Mouse (Mus musculus): ENCODE measurements around the gene Scaf4. TPM values are rescaled to one million over a fixed set of nuclear protein-coding genes. Genes with fewer than 3 reads are reported as not detected.
"Not testable (repeated sequence)": the region's sequence is repeated elsewhere in the genome, so short reads cannot be mapped to it uniquely, and the experiment has no call there.

Scaf4 gene
- polyA plus RNA-seq, 1 experiment from 2014 or later, result 17.3 TPM

GRCm38 (mm10) chr16:90233702-90234101, 50.6 kb downstream of the Scaf4 start:
- TF ChIP-seq CTCF (IDR thresholded peaks at IDR 0.05; ENCODE audit: low read depth), result no peak
- DNase-seq (ENCODE audit: low spot score), result no peak

GRCm38 (mm10) chr16:90231302-90231701, 53.0 kb downstream of the Scaf4 start:
- ATAC-seq (replicated peaks; ENCODE audit: low FRiP score, low read depth) (no peak), DNase-seq (ENCODE audit: low spot score) (no peak)
- Histone ChIP-seq H3K4me2 (ENCODE audit: low read length) (no peak overlapping the region), H3K4me3 (replicated peaks; ENCODE audit: low read depth, low read length) (no peak overlapping the region), H3K27ac (no peak overlapping the region), H3K36me3 (ENCODE audit: insufficient read depth, low read length) (peaks cover 18% of the 10 kb centered on the region), H3K4me1 (replicated peaks; ENCODE audit: insufficient read depth, low read length) (no peaks in the 10 kb centered on the region), H3K9ac (ENCODE audit: low read depth, low read length) (no peak overlapping the region), H3K27me3 (ENCODE audit: insufficient read depth, low read length) (no peaks in the 10 kb centered on the region), H3K9me3 (replicated peaks; ENCODE audit: low read length) (no peaks in the 10 kb centered on the region)
- 91% methylated on average over 7 of the region's 7 CpGs for WGBS
- TF ChIP-seq CTCF (IDR thresholded peaks at IDR 0.05; ENCODE audit: low read depth), result no peak

More at GRCm38 (mm10) chr16:90233702-90234101, 50.6 kb downstream of the Scaf4 start:
- Histone ChIP-seq H3K4me1 (replicated peaks; ENCODE audit: insufficient read depth, low read length) (no peaks in the 10 kb centered on the region), H3K4me3 (replicated peaks; ENCODE audit: low read depth, low read length) (no peak overlapping the region), H3K4me2 (ENCODE audit: low read length) (no peak overlapping the region), H3K27ac (no peak overlapping the region), H3K27me3 (ENCODE audit: insufficient read depth, low read length) (no peaks in the 10 kb centered on the region), H3K9ac (ENCODE audit: low read depth, low read length) (no peak overlapping the region), H3K9me3 (replicated peaks; ENCODE audit: low read length) (no peaks in the 10 kb centered on the region), H3K36me3 (ENCODE audit: insufficient read depth, low read length) (peaks cover 13% of the 10 kb centered on the region)
- ATAC-seq (replicated peaks; ENCODE audit: low FRiP score, low read depth), result no peak
- 95% methylated on average over 10 of the region's 10 CpGs for WGBS

- no peak for DNase-seq (ENCODE audit: low spot score)
- Histone ChIP-seq H3K27me3 (ENCODE audit: insufficient read depth, low read length) (no peaks in the 10 kb centered on the region), H3K4me3 (replicated peaks; ENCODE audit: low read depth, low read length) (no peak overlapping the region), H3K36me3 (ENCODE audit: insufficient read depth, low read length) (peaks cover 25% of the 10 kb centered on the region), H3K9ac (ENCODE audit: low read depth, low read length) (no peak overlapping the region), H3K4me1 (replicated peaks; ENCODE audit: insufficient read depth, low read length) (no peaks in the 10 kb centered on the region), H3K27ac (no peak overlapping the region), H3K4me2 (ENCODE audit: low read length) (no peak overlapping the region), H3K9me3 (replicated peaks; ENCODE audit: low read length) (no peaks in the 10 kb centered on the region)
- TF ChIP-seq CTCF (IDR thresholded peaks at IDR 0.05; ENCODE audit: low read depth), result no peak
- 86% methylated on average over 6 of the region's 6 CpGs for WGBS
- no peak for ATAC-seq (replicated peaks; ENCODE audit: low FRiP score, low read depth)
Observed at GRCm38 (mm10) chr16:90229897-90230296, 54.4 kb downstream of the Scaf4 start.

- Histone ChIP-seq H3K4me3 (replicated peaks; ENCODE audit: low read depth, low read length) (peak overlapping the region; percentile 93), H3K27ac (peak overlapping the region; percentile 89), H3K4me2 (ENCODE audit: low read length) (peak overlapping the region; percentile 84), H3K9ac (ENCODE audit: low read depth, low read length) (peak overlapping the region; percentile 94), H3K27me3 (ENCODE audit: insufficient read depth, low read length) (no peaks in the 10 kb centered on the region), H3K9me3 (replicated peaks; ENCODE audit: low read length) (no peaks in the 10 kb centered on the region), H3K36me3 (ENCODE audit: insufficient read depth, low read length) (peaks cover 8% of the 10 kb centered on the region), H3K4me1 (replicated peaks; ENCODE audit: insufficient read depth, low read length) (peaks cover 11% of the 10 kb centered on the region; the same call in 1 of the 2 replicates)
- no peak for TF ChIP-seq CTCF (IDR thresholded peaks at IDR 0.05; ENCODE audit: low read depth)
- 1% methylated on average over 20 of the region's 20 CpGs for WGBS
- ATAC-seq (replicated peaks; ENCODE audit: low FRiP score, low read depth) (no peak), DNase-seq (ENCODE audit: low spot score) (peak; percentile 29)
Observed at GRCm38 (mm10) chr16:90221441-90222070, 62.7 kb downstream of the Scaf4 start.

GRCm38 (mm10) chr16:90220892-90221431, 63.3 kb downstream of the Scaf4 start:
- Histone ChIP-seq H3K4me2 (ENCODE audit: low read length) (peak overlapping the region; percentile 84), H3K4me3 (replicated peaks; ENCODE audit: low read depth, low read length) (peak overlapping the region; percentile 93), H3K27me3 (ENCODE audit: insufficient read depth, low read length) (no peaks in the 10 kb centered on the region), H3K27ac (peak overlapping the region; percentile 89), H3K4me1 (replicated peaks; ENCODE audit: insufficient read depth, low read length) (peaks cover 11% of the 10 kb centered on the region; the same call in 1 of the 2 replicates), H3K36me3 (ENCODE audit: insufficient read depth, low read length) (peaks cover 4% of the 10 kb centered on the region), H3K9me3 (replicated peaks; ENCODE audit: low read length) (no peaks in the 10 kb centered on the region), H3K9ac (ENCODE audit: low read depth, low read length) (peak overlapping the region; percentile 94)
- WGBS, result 1% methylated on average over 52 of the region's 52 CpGs
- ATAC-seq (replicated peaks; ENCODE audit: low FRiP score, low read depth) (peak; percentile 83), DNase-seq (ENCODE audit: low spot score) (peak; percentile 61)
- no peak for TF ChIP-seq CTCF (IDR thresholded peaks at IDR 0.05; ENCODE audit: low read depth)

GRCm38 (mm10) chr16:90220026-90220891, 64.0 kb downstream of the Scaf4 start, which contains the start of gene Sod1:
Gene Sod1, plus strand, starts transcription at chr16:90220754.
- peak within 1 kb of the TSS; percentile 84 for H3K4me2 ChIP-seq (ENCODE audit: low read length)
- H3K9me3 ChIP-seq (replicated peaks; ENCODE audit: low read length), result no peaks in the 10 kb centered on the region
- peak within 1 kb of the TSS; percentile 94 for H3K9ac ChIP-seq (ENCODE audit: low read depth, low read length)
- DNase-seq (ENCODE audit: low spot score) (peak; percentile 96), ATAC-seq (replicated peaks; ENCODE audit: low FRiP score, low read depth) (peak; percentile 95)
- TF ChIP-seq CTCF (IDR thresholded peaks at IDR 0.05; ENCODE audit: low read depth), result no peak
- peak within 1 kb of the TSS; percentile 89 for H3K27ac ChIP-seq
- peaks cover 11% of the 10 kb centered on the region; the same call in 1 of the 2 replicates for H3K4me1 ChIP-seq (replicated peaks; ENCODE audit: insufficient read depth, low read length)
- H3K36me3 ChIP-seq (ENCODE audit: insufficient read depth, low read length), result peaks cover under 1% of the 10 kb centered on the region; the same call in 1 of the 2 replicates
- 2% methylated on average over 63 of the region's 63 CpGs for WGBS
- H3K4me3 ChIP-seq (replicated peaks; ENCODE audit: low read depth, low read length), result peak within 1 kb of the TSS; percentile 93
- no peaks in the 10 kb centered on the region for H3K27me3 ChIP-seq (ENCODE audit: insufficient read depth, low read length)

GRCm38 (mm10) chr16:90219445-90219844, 64.9 kb downstream of the Scaf4 start:
- H3K27ac ChIP-seq; H3K9me3 ChIP-seq (replicated peaks; ENCODE audit: low read length); H3K9ac ChIP-seq (ENCODE audit: low read depth, low read length); H3K4me3 ChIP-seq (replicated peaks; ENCODE audit: low read depth, low read length); H3K27me3 ChIP-seq (ENCODE audit: insufficient read depth, low read length); DNase-seq (ENCODE audit: low spot score); ATAC-seq (replicated peaks; ENCODE audit: low FRiP score, low read depth); H3K36me3 ChIP-seq (ENCODE audit: insufficient read depth, low read length); H3K4me2 ChIP-seq (ENCODE audit: low read length): not testable (repeated sequence)
- H3K4me1 ChIP-seq (replicated peaks; ENCODE audit: insufficient read depth, low read length), result peaks cover 11% of the 10 kb centered on the region; the same call in 1 of the 2 replicates
- 61% methylated on average over 4 of the region's 4 CpGs for WGBS
